Comparison of ENCODE assay signal across 8 mouse cellular contexts in the genomic region with DNA sequence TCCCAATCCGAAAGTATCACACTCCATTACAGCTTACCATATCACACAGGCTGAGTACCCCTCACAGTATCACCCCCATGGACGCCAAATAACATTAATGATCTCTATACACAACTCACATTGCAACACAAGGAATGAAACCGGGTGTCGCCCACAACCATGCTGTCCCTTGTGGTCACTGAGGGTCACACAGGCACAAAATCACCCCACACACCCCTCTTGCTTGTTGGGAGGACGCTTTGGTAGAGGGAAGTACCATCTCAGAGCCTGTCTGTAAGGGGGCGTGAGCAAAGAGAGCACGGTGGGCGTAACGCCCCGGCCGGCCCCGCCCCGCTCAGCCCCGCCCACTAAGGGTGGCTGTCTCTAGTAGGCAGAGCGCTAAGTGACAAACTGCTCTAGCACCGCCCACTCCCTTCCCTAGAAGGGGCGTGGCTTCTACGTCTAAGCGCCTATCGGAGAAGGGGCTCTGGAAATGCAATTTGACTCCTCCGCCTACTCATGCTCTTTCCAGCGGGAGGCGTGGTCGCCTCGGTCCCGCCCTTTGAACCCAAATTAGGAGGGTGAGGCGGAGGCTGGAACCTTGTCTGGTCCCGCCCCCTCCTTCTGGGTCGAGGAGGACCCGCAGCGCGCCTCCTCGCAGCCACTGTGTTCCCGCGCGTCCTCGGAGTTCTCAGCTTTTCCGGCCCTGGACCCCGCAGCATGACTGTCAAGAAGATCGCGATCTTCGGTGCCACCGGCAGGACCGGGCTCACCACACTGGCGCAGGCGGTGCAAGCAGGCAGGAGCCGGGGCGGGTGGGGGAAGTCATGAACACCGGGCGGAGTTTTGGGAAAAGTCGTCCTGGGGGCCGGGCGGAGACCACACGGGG. TPM values are rescaled to one million over a fixed set of nuclear protein-coding genes. Genes with fewer than 3 reads are reported as not detected.
A peak's percentile ranks its signal among the peaks of the same experiment; 100 is the strongest.
DNase-seq lines count a peak whose midpoint lies in the region; ATAC-seq lines count a peak whose summit lies in the region.

A gene (minus strand): TSS at position 268 of the 868 bp plus-strand sequence.
A gene (plus strand): TSS at position 560 of the 868 bp plus-strand sequence.

- H3K36me3 ChIP-seq in forebrain, embryonic 14.5 days (ENCODE audit: control insufficient read depth, insufficient read depth, low read length), result no peaks in the 10 kb centered on the region
- no peaks in the 10 kb centered on the region for H3K36me3 ChIP-seq in neural tube, embryonic 15.5 days

- H3K9me3 ChIP-seq in forebrain, embryonic 14.5 days (replicated peaks; ENCODE audit: control insufficient read depth, low read length), result no peaks in the 10 kb centered on the region
- no peaks in the 10 kb centered on the region for H3K9me3 ChIP-seq in neural tube, embryonic 15.5 days (replicated peaks)

- peak; percentile 93 for ATAC-seq in forebrain, embryonic 14.5 days
- ATAC-seq in neural tube, embryonic 15.5 days (ENCODE audit: low FRiP score), result peak; percentile 95

- peak within 1 kb of the TSS; percentile 84 for H3K9ac ChIP-seq in forebrain, embryonic 14.5 days (ENCODE audit: low read length)
- H3K9ac ChIP-seq in neural tube, embryonic 15.5 days (replicated peaks), result peak within 1 kb of the TSS; percentile 67

- DNase-seq in ES-CJ7 (ENCODE audit: low read depth, low spot score), result peak; percentile 100
- peak; percentile 97 for DNase-seq in cerebellum, adult 11 months
- peak; percentile 99 for DNase-seq in forebrain, embryonic 14.5 days (ENCODE audit: low spot score)
- DNase-seq in heart, postnatal 14 days, result peak; percentile 96 to 98
- DNase-seq in layer of hippocampus, adult 11-12 months (ENCODE audit: low spot score), result peak; percentile 99
- DNase-seq in lung, adult 18-20 months, result peak; percentile 100
- DNase-seq in testis, postnatal 14 days (ENCODE audit: low spot score), result peak; percentile 96

- peak within 1 kb of the TSS; percentile 86 for H3K4me2 ChIP-seq in forebrain, embryonic 14.5 days (ENCODE audit: low read length)
- peak within 1 kb of the TSS; percentile 96 for H3K4me2 ChIP-seq in neural tube, embryonic 15.5 days

- intact Hi-C loops in heart, postnatal 14 days (cut with DNase I), result loop anchor here (2.0 to 5.0 kb wide), 5 partner anchors 25 to 111 kb away; a partner anchor contains a TSS

- WGBS in forebrain, embryonic 14.5 days, result under 1% methylated on average over 53 of the region's 54 CpGs
- WGBS in neural tube, embryonic 15.5 days, result under 1% methylated on average over 54 of the region's 54 CpGs

- H3K27ac ChIP-seq in forebrain, embryonic 14.5 days (ENCODE audit: low read depth, low read length), result peak within 1 kb of the TSS; percentile 18; the same call in 1 of the 2 replicates
- peak within 1 kb of the TSS; percentile 79 for H3K27ac ChIP-seq in neural tube, embryonic 15.5 days (replicated peaks)

- H3K27me3 ChIP-seq in forebrain, embryonic 14.5 days (replicated peaks; ENCODE audit: control insufficient read depth, insufficient read depth, low read length), result peaks cover 17% of the 10 kb centered on the region; the same call in 1 of the 2 replicates
- 0 out of 2 replicates have a peak, but pooled peaks cover 12% of the 10 kb centered on the region for H3K27me3 ChIP-seq in neural tube, embryonic 15.5 days (replicated peaks)

- H3K4me1 ChIP-seq in forebrain, embryonic 14.5 days (ENCODE audit: control insufficient read depth, insufficient read depth, low read length), result 0 out of 2 replicates have a peak, but pooled peaks cover 6% of the 10 kb centered on the region
- H3K4me1 ChIP-seq in neural tube, embryonic 15.5 days, result peaks cover 29% of the 10 kb centered on the region

- H3K4me3 ChIP-seq in forebrain, embryonic 14.5 days (ENCODE audit: low read depth, low read length), result peak within 1 kb of the TSS; percentile 55
- peak within 1 kb of the TSS; percentile 55 for H3K4me3 ChIP-seq in neural tube, embryonic 15.5 days (replicated peaks)

RNA-seq across cellular contexts. Expression of the first gene that starts in this region (rescaled TPM):
- 1.6 and 1.7 TPM in 2 replicates for polyA plus RNA-seq in forebrain, embryonic 14.5 days (2014; fragmentation: Nextera tagmentation; extraction: Ambion mirVana)
- total RNA-seq in heart, postnatal 14 days (2021), result under 1 TPM; 0.14 to 0.20 TPM
- 3.7 TPM in 2 replicates for polyA plus RNA-seq in neural tube, embryonic 15.5 days (2015; fragmentation: Nextera tagmentation; extraction: Ambion mirVana)

RNA-seq across cellular contexts. Expression of the second gene that starts in this region (rescaled TPM):
- 22.4 and 23.7 TPM in 2 replicates for polyA plus RNA-seq in forebrain, embryonic 14.5 days (2014; fragmentation: Nextera tagmentation; extraction: Ambion mirVana)
- 10 to 100 TPM; 34.3 to 34.9 TPM for total RNA-seq in heart, postnatal 14 days (2021)
- 24.5 and 26.1 TPM in 2 replicates for polyA plus RNA-seq in neural tube, embryonic 15.5 days (2015; fragmentation: Nextera tagmentation; extraction: Ambion mirVana)

Comparison
In these comparisons a context has a peak if more than half of its experiments do, and no peak if none do; other contexts are left out.
1. Peak in every context shown above with its lines: DNase-seq, ATAC-seq, H3K4me3 ChIP-seq and H3K27ac ChIP-seq.